Mouse (Mus musculus) myocyte (in vitro differentiated cells): ENCODE data around the gene Slc39a1. TPM values are rescaled to one million over a fixed set of nuclear protein-coding genes. Genes with fewer than 3 reads are reported as not detected.

Experiments used
- H3K27me3 ChIP-seq: one replicate; pipeline ENCODE4 v1.6.1; 2011; ENCODE audit not compliant: control insufficient read depth, insufficient read depth, insufficient read length
- H3K36me3 ChIP-seq: one replicate; pipeline ENCODE4 v1.6.1; 2011; ENCODE audit not compliant: control insufficient read depth, insufficient read depth
- H3K4me2 ChIP-seq: one replicate; pipeline ENCODE4 v1.6.1; 2011; ENCODE audit warnings: low read depth, control low read depth
- H3K4me3 ChIP-seq: one replicate; pipeline ENCODE4 v1.5.1; 2011; ENCODE audit warnings: mild to moderate bottlenecking, control low read depth, moderate library complexity
- H3K79me2 ChIP-seq: one replicate; pipeline ENCODE4 v1.6.1; 2011; ENCODE audit not compliant: control insufficient read depth, insufficient read depth
- H3ac ChIP-seq: one replicate; pipeline ENCODE4 v1.6.1; 2011; ENCODE audit not compliant: control insufficient read depth, insufficient read length
- CEBPB ChIP-seq: IDR thresholded peaks from 2 replicates; pipeline ENCODE4 v1.6.1; 2011; ENCODE audit warnings: mild to moderate bottlenecking, moderate library complexity; ENCODE audit not compliant: poor library complexity, insufficient read depth, severe bottlenecking
- E2F4 ChIP-seq: IDR thresholded peaks from one replicate; pipeline ENCODE4 v1.6.1; 2011; ENCODE audit warnings: mild to moderate bottlenecking, control low read depth, moderate library complexity; ENCODE audit not compliant: insufficient read depth
- MAX ChIP-seq: IDR thresholded peaks from one replicate; pipeline ENCODE4 v1.6.1; 2011; ENCODE audit warnings: low read depth, mild to moderate bottlenecking, control low read depth
- MYOD1 ChIP-seq, 3 experiments: IDR thresholded peaks; one replicate each; pipeline ENCODE4 v1.6.1; 2011; ENCODE audit warnings: control low read depth in 2 of 3, low read depth in 2 of 3, mild to moderate bottlenecking in 2 of 3, moderate library complexity in 1 of 3; ENCODE audit not compliant: insufficient read length in 2 of 3, control insufficient read depth in 1 of 3
- MYOG ChIP-seq, 3 experiments: IDR thresholded peaks; one replicate each; pipeline ENCODE4 v1.6.1; 2011; ENCODE audit warnings: control low read depth in 2 of 3, low read depth in 2 of 3, mild to moderate bottlenecking in 2 of 3; ENCODE audit not compliant: insufficient read length in 2 of 3, control insufficient read depth in 1 of 3, insufficient read depth in 1 of 3
- POLR2A ChIP-seq: IDR thresholded peaks from one replicate; pipeline ENCODE4 v1.6.1; 2011; ENCODE audit warnings: low read depth, mild to moderate bottlenecking, control low read depth, moderate library complexity; ENCODE audit not compliant: insufficient read length
- POLR2AphosphoS2 ChIP-seq: IDR thresholded peaks from one replicate; pipeline ENCODE4 v1.6.1; 2011; ENCODE audit warnings: low read depth, control low read depth; ENCODE audit not compliant: insufficient read length
- REST ChIP-seq: IDR thresholded peaks from one replicate; pipeline ENCODE4 v1.6.1; 2011; ENCODE audit warnings: mild to moderate bottlenecking, control low read depth, moderate library complexity; ENCODE audit not compliant: insufficient read depth, insufficient read length
- SRF ChIP-seq: IDR thresholded peaks from one replicate; pipeline ENCODE4 v1.6.1; 2011; ENCODE audit warnings: low read depth; ENCODE audit not compliant: control insufficient read depth, insufficient read length
- TCF12 ChIP-seq: IDR thresholded peaks from one replicate; pipeline ENCODE4 v1.6.1; 2011; ENCODE audit warnings: mild to moderate bottlenecking, control low read depth; ENCODE audit not compliant: poor library complexity, insufficient read depth, severe bottlenecking
- TCF3 ChIP-seq: IDR thresholded peaks from one replicate; pipeline ENCODE4 v1.6.1; 2011; ENCODE audit warnings: low read depth, control low read depth; ENCODE audit not compliant: insufficient read length
- USF1 ChIP-seq: IDR thresholded peaks from one replicate; pipeline ENCODE4 v1.6.1; 2011; ENCODE audit warnings: low read depth, mild to moderate bottlenecking, control low read depth, moderate library complexity
- polyA plus RNA-seq: library from polyadenylated mRNA; unstranded; fragments of >200 nt; fragmentation: generic; extraction: Trizol; gene quantifications from one replicate; pipeline ENCODE4 v1.2.1, GENCODE M21; 2012; ENCODE audit warnings: missing spikeins

The Slc39a1 gene
- polyA plus RNA-seq, 1 experiment = 111 TPM

- Histone ChIP-seq H3K4me3 (peak within 1 kb of the TSS; percentile 90), H3K36me3 (no peaks in the 10 kb centered on the region), H3K27me3 (no peaks in the 10 kb centered on the region), H3K79me2 (peaks cover 42% of the 10 kb centered on the region), H3K4me2 (peak within 1 kb of the TSS; percentile 93), H3ac (peak within 1 kb of the TSS; percentile 77)
- TF ChIP-seq MYOG (IDR thresholded peaks at IDR 0.05; ENCODE audit: control insufficient read depth in 1 of 3, insufficient read depth in 1 of 3, insufficient read length in 2 of 3, low read depth in 2 of 3) = no peak
- TF ChIP-seq E2F4 = no peak
- TF ChIP-seq TCF3 = no peak
- TF ChIP-seq SRF = peak; percentile 6
- TF ChIP-seq USF1 = no peak
- TF ChIP-seq POLR2AphosphoS2 = peak; percentile 40
- no peak for TF ChIP-seq TCF12
- peak; percentile 57 for TF ChIP-seq POLR2A
- no peak for TF ChIP-seq MAX
- no peak for TF ChIP-seq CEBPB
Measured at GRCm38 (mm10) chr3:90292345-90293275, 44.6 kb downstream of the Slc39a1 start, which contains the start of gene Gatad2b. TSS of gene Gatad2b (plus strand) at chr3:90293178.

GRCm38 (mm10) chr3:90293352-90294063 is 45.5 kb downstream of the Slc39a1 start:
- peaks cover 51% of the 10 kb centered on the region for H3K79me2 ChIP-seq
- no peaks in the 10 kb centered on the region for H3K27me3 ChIP-seq
- peak overlapping the region; percentile 90 for H3K4me3 ChIP-seq
- peak overlapping the region; percentile 77 for H3ac ChIP-seq
- peak overlapping the region; percentile 89 for H3K4me2 ChIP-seq
- TF ChIP-seq POLR2A = peak; percentile 24
- TF ChIP-seq USF1 = no peak
- H3K36me3 ChIP-seq = no peaks in the 10 kb centered on the region

- TF ChIP-seq POLR2AphosphoS2 (no peak), TCF3 (no peak), CEBPB (no peak), MYOG (IDR thresholded peaks at IDR 0.05; ENCODE audit: control insufficient read depth in 1 of 3, insufficient read depth in 1 of 3, insufficient read length in 2 of 3, low read depth in 2 of 3) (no peak), MYOD1 (IDR thresholded peaks at IDR 0.05; ENCODE audit: control insufficient read depth in 1 of 3, insufficient read length in 2 of 3, low read depth in 2 of 3) (no peak), USF1 (no peak)
Measured at GRCm38 (mm10) chr3:90294064-90294440, 46.1 kb downstream of the Slc39a1 start.

GRCm38 (mm10) chr3:90294651-90295050 is 46.7 kb downstream of the Slc39a1 start:
- Histone ChIP-seq H3K79me2 (peaks cover 62% of the 10 kb centered on the region), H3K4me3 (peak overlapping the region; percentile 90)
- no peak for TF ChIP-seq TCF3
- TF ChIP-seq USF1 = no peak
- no peak for TF ChIP-seq TCF12
- TF ChIP-seq CEBPB = no peak
- TF ChIP-seq POLR2AphosphoS2 = no peak
- TF ChIP-seq E2F4 = no peak
- TF ChIP-seq REST = no peak
- no peak for TF ChIP-seq SRF
- no peak for TF ChIP-seq POLR2A
- TF ChIP-seq MYOG (IDR thresholded peaks at IDR 0.05; ENCODE audit: control insufficient read depth in 1 of 3, insufficient read depth in 1 of 3, insufficient read length in 2 of 3, low read depth in 2 of 3) = no peak
- TF ChIP-seq MAX = no peak
- no peak for TF ChIP-seq MYOD1 (IDR thresholded peaks at IDR 0.05; ENCODE audit: control insufficient read depth in 1 of 3, insufficient read length in 2 of 3, low read depth in 2 of 3)

More at GRCm38 (mm10) chr3:90294064-90294440, 46.1 kb downstream of the Slc39a1 start:
- Histone ChIP-seq H3ac (peak overlapping the region; percentile 77), H3K79me2 (peaks cover 56% of the 10 kb centered on the region), H3K36me3 (no peaks in the 10 kb centered on the region), H3K4me3 (peak overlapping the region; percentile 90), H3K4me2 (peak overlapping the region; percentile 89), H3K27me3 (no peaks in the 10 kb centered on the region)

More at GRCm38 (mm10) chr3:90294651-90295050, 46.7 kb downstream of the Slc39a1 start:
- Histone ChIP-seq H3K36me3 (no peaks in the 10 kb centered on the region), H3K27me3 (no peaks in the 10 kb centered on the region), H3ac (peak overlapping the region; percentile 77), H3K4me2 (peak overlapping the region; percentile 89)

Other genes with a start within 250 kb of the Slc39a1 start
- gene Hax1, start 249.4 kb upstream of the Slc39a1 start, polyA plus RNA-seq = 400 TPM
- 83.8 TPM for gene 4933434E20Rik, start 196.5 kb upstream of the Slc39a1 start, polyA plus RNA-seq
- 77.5 TPM for gene Ubap2l, start 195.5 kb upstream of the Slc39a1 start, polyA plus RNA-seq
- 290 TPM for gene Tpm3, start 175.5 kb upstream of the Slc39a1 start, polyA plus RNA-seq
- 0.35 TPM for gene Nup210l, start 144.0 kb upstream of the Slc39a1 start, polyA plus RNA-seq
- gene Rps27, start 34.5 kb upstream of the Slc39a1 start, polyA plus RNA-seq = 3,699 TPM
- gene Rab13, start 34.5 kb upstream of the Slc39a1 start, polyA plus RNA-seq = 28.1 TPM
- 39.9 TPM for gene Jtb, start 16.6 kb upstream of the Slc39a1 start, polyA plus RNA-seq
- 0.22 TPM for gene Creb3l4, start 4.7 kb upstream of the Slc39a1 start, polyA plus RNA-seq
- 19.9 TPM for gene Crtc2, start 6.0 kb downstream of the Slc39a1 start, polyA plus RNA-seq
- gene Dennd4b, start 17.0 kb downstream of the Slc39a1 start, polyA plus RNA-seq = 6.6 TPM
- gene Gatad2b, start 45.0 kb downstream of the Slc39a1 start, polyA plus RNA-seq = 14.7 TPM
- gene Slc27a3, start 141.8 kb downstream of the Slc39a1 start, polyA plus RNA-seq = 3.4 TPM
- gene Ints3, start 185.4 kb downstream of the Slc39a1 start, polyA plus RNA-seq = 24.2 TPM
- 0.22 TPM for gene Npr1, start 217.7 kb downstream of the Slc39a1 start, polyA plus RNA-seq
- gene Ilf2, start 228.0 kb downstream of the Slc39a1 start, polyA plus RNA-seq = 50.4 TPM
- 33.7 TPM for gene Snapin, start 242.9 kb downstream of the Slc39a1 start, polyA plus RNA-seq